Mouse (Mus musculus): ENCODE data around the gene Olfr434.

- TF ChIP-seq CTCF (IDR thresholded peaks at IDR 0.05) (no peak), EP300 (IDR thresholded peaks at IDR 0.05) (no peak)
Measured at GRCm38 (mm10) chr6:43205355-43205754, 7.5 kb upstream of the Olfr434 start.
